Mouse (Mus musculus): ENCODE data around the gene Cpeb3.

GRCm38 (mm10) chr19:37192475-37193058 lies 15.8 kb downstream of the Cpeb3 start:
- TF ChIP-seq CTCF (IDR thresholded peaks at IDR 0.05; ENCODE audit: control insufficient read depth, insufficient read depth, insufficient read length) (no peak), CEBPB (IDR thresholded peaks at IDR 0.05; ENCODE audit: low read depth) (no peak), MYOG (IDR thresholded peaks at IDR 0.05; ENCODE audit: control insufficient read depth, extremely low read depth, insufficient read length) (no peak)
